Mouse (Mus musculus) heart, adult 8-10 months (tissue): Measurements from ENCODE around the gene Trim45. TPM values are rescaled to one million over a fixed set of nuclear protein-coding genes. Genes with fewer than 3 reads are reported as not detected.

ENCODE experiments used
- DNase-seq: peaks from one replicate; pipeline ENCODE4 v3.0.0; 2022; ENCODE audit warnings: low spot score
- total RNA-seq, 4 experiments: library from RNA; stranded (reverse); gene quantifications; 2 replicates each; pipeline ENCODE4 v1.2.4; 2022

Gene Trim45
- total RNA-seq: 10 to 100 TPM; 10.1 to 13.1 (median 10.8) TPM

DNA sequence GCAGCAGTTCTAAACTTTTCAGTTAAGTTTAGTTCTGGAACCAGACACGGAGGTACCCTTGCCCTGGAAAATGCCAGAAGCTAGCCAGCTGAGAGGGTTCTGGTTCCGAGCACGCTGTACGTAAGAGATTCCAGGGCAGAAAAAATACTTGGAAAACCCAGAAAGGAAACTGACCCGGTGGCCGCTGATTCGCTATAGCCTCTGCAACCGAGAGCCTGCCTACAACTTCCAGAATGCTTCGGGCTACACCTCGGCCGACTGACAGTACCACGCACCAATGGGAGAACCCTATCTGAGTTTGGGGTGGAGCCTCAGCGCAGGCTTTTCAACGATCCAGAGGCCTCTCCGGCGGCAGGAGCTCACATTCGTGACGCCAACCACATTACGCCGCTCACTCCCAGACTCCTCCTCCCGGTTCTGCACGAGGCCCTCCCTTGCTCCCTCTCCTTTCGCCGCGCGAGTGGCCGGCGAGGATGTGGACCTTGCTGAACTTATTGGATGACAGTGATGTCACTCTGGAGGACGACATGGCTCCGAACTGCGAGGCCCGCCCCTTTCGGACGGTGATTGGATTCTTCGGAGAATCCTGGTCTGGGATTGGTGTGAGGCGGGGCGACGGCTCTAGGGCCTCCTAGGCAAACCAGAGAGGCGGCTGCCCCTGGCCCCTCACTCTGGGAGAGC, at the start of gene Trim45:
TSS of gene Trim45 (plus strand) at position 378 of the 681 bp plus-strand sequence.
- DNase-seq: peak; percentile 99

- no peak for DNase-seq
Measured at GRCm38 (mm10) chr3:100877057-100877456, 44.9 kb upstream of the Trim45 start.

DNA sequence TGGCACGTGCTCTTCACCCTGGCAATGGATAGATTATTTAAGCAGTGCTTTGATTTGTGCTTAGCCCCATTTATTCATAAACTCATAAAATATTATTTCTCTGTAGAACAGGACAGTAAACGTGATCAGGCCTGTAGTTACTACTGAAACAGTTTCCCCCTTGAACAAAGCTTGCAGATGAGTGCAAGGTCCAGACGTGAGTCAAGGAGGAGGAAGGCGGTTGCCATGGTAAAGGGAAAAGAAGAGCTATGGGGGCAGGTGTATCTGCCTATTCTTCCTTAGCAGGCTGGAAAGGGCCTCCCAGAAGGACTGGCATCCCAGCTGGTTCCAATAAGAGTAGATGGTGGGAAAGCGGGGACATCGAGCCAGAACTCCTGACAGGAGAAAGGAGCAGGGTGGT, 40.6 kb upstream of the Trim45 start:
- DNase-seq: no peak

GRCm38 (mm10) chr3:100881843-100882634, 40.0 kb upstream of the Trim45 start:
- no peak for DNase-seq

DNA sequence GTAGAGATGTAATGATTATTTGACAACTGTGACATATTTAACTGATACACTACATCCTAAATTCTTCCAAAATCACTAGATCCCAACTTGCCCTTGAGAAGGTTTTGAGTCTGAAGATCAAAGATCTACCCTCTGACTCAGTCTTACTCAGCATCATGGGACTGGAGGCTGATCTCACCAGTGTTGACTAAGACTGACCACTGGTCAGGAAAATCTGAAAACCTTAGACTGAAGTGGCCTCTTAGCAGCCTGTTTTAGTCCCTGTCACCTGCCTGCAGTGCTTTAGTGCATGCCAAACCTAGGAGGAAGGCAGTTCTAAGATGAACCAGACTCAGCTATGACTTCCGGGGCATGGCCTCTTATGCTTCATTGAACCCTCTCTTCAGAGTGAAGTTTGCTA, 32.8 kb upstream of the Trim45 start:
- no peak for DNase-seq

- no peak for DNase-seq
Measured at GRCm38 (mm10) chr3:100890406-100890805, 31.6 kb upstream of the Trim45 start.

DNA sequence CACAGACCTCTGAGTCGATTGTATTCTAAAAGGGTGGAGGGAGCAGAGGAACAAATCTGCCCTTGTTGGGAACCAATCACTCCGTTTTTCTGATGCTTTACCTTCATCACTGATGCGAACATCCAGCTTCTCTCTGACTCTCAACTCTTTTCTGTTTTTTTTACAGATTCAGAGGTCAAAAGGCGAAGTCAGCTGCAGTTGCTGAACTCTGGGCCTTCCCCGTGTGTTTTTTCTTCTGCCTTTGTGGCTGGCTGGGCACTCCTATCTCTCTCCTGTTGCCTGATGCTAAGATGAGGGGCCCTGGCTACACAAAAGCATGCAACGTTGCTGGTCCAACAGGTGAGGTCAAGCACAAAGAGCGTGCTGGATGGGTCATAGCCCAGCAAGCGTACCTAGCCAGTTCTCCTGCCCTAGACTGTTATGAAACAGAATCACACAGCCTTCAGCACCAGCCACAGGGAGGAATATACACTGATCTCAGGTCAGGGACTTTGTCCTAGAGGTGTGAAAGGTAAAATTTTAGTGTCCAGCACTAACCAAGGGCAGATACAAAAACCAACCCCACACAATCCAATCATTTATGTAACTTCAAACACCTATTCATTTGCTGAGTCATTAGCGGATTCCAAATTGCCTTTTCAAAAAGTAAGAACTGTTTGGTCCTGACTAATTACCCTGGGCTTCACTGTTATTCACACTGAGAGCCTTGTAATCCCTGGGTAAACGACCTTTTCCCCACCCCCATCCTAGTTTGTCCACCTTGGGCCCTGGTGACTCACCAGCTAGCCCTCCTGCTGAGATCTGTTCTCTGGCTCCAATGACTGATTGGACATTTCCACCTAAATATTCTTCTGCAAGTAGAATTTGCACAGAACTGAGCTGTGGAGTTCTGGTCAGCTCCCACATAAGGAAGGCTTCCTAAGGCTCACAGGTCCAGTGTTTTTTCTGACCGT, 29.3 kb upstream of the Trim45 start:
- no peak for DNase-seq

- no peak for DNase-seq
Measured at GRCm38 (mm10) chr3:100895500-100895899, 26.5 kb upstream of the Trim45 start.

- no peak for DNase-seq
Measured at GRCm38 (mm10) chr3:100906128-100906527, 15.9 kb upstream of the Trim45 start.

DNA sequence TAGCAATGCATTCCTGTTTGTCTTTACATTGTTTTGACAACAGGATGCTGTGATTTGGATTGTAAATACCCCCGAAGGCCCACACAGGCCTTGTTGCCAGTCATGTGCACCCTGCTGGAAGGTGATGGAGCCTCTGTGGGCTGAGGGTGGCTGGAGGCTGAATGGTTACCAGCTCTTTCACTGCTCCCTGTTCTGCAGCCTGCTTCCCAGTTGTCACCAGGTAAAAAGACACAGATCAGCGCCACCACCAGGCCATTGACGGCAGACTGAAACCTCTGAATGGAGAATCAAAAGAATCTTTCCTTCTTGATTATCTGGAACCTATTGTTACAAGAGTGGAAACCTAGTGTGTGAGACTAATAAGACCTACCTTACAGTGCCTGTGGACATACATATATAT, 15.1 kb upstream of the Trim45 start:
- DNase-seq: no peak

DNA sequence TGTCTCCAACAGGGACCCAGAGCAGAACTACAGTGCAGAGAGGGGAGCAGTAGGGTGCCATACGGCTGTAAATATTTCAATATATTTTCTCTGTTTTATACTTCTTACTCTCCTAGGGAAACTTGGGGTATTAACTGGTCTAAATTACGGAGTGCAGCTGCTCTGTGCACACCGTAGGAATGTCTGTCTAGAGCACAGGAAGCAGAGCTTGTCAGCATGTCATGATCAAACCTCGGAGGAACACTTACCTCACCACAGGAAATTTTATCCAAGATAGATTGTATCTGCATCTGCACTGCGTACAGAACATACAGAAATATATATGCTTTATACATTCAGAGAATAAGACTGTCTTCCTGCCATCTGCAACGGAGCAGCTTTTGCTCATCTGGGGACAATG, 13.4 kb upstream of the Trim45 start:
- DNase-seq: no peak

DNA sequence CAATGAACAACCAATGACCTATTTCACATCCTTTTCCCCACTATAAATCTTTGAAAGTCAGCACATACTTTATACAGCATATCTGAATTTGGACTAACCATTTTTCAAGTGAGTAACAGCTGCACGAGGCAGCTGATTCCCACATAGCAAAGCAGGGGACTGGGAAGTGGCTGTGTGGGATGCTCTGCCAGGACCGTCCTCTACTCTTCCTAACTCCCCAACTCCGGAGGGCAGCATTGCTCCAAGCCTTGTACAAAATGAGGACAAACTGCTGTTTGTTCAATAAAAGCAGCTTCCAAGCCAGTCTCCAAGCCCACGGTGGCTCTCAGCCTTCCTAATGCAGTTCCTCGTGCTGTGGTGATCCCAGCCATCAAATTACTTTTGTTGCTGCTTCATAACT, 11.4 kb upstream of the Trim45 start:
- no peak for DNase-seq

DNA sequence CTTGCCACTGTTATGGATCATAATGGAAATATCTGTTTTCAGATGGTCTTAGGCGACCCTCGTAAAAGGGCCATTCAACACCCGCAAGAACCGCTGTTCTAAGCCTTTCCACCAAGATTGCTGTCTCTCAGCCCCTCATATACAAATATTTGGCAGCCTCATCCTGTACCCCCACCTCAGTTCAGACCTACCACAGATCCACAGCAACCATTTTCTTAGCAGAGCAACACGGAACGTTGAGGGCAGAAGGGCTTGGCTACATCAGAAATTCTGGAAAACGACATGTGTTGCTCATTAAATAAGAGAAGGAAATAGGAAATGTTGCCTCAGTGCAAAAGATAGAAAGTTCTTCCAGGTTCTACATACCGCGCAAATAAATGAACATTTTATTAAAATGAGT, 11.0 kb upstream of the Trim45 start:
- DNase-seq: no peak

DNA sequence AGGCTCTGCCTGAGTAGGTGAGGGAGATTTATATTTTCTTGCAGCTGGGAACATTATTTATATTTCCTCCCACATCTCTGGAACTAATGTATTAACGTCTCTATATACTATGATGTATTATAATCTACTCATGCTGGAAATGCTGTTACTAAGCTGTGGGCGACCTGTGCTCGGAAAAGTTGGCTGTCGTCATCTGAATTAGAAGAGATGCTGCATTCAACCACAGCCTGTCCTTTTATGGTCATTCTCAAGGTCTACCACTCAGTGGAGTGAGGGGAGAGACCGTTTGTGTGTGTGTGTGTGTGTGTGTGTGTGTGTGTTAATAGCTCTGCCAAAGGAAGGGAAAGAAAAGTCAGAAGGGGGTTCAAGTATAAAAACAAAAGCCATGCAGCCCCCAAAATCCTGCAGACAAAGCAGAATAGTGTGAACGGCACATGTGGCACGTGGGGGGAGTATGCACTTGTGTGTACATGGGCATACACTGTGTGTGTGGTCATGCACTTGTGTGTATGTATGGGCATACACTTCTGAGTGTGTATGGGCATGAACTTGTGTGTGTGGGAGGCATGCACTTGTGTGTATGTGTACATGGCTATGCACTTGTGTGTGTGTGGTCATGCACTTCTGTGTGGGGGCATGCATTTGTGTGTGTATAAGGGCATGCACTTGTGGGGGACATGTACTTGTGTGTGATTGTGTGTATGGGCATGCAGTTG, 10.3 kb upstream of the Trim45 start:
- DNase-seq: no peak

DNA sequence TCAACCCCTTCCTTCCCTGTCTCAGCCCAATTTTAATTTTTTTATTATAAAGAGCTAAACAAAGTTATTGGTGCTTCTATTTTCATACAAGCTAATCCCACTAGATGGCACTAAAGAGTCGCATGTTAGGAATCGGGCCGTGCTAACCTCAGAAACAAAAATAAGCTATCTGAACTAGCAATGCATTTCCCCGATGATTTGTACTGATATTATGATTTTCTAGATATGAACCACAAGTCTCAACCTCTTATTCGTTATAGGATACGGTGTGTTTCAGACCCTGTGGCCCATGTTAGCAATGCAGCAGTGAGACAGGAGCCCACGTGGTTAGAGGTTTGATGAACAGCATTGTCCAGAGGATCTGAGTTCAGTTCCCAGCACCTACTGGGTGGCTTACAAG, 5.2 kb upstream of the Trim45 start:
- DNase-seq: peak; percentile 55

GRCm38 (mm10) chr3:100920611-100921140, 1.3 kb upstream of the Trim45 start:
- no peak for DNase-seq

- DNase-seq: no peak
Measured at GRCm38 (mm10) chr3:100922506-100923375, 739 bp downstream of the Trim45 start.

DNA sequence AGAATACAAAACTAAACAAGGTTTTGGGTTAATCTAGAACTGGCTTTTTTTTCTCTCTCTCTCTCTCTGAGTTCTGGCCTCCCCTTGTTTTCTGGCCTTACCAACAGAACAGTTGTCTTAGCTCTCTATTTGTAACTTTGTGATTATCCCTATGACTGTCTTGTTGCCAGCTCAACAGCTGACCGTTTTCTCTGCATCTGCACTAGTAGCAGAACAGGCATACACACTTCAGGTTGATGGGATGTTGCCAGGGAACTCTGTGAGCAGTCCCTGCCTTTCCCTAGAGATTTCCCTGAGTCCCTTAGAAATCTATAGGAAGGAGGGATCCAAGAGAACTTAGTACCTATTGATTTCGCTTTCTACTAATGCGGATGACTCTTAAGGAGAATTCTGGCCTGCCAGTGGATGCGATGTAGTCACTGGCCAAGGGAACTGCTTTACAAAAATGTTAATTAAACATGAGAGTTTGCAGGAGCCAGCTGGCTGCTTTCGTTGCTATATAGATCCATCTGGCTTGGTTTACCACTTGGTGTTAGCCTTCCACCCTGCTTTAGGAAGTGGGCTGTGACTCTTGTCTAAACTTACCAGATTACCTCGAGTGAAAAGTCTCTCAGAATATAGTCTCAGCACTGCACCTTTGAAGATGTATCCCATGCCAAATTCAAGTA, 2.2 kb downstream of the Trim45 start:
- peak; percentile 40 for DNase-seq

DNA sequence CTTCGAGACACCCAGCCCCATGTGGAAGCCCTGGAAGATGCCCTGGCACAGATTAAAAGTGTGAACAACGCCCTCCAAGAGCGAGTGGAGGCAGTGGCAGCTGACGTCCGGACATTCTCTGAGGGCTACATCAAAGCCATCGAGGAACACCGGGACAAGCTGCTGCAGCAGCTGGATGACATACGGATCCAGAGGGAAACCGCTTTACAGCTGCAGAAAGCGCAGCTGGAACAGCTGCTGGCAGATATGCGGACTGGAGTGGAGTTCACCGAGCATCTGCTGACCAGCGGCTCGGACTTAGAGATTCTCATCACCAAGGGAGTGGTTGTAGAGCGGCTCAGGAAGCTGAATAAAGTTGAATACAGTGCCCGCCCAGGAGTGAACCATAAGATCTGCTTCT, 3.2 kb downstream of the Trim45 start:
- DNase-seq: no peak
